Mouse (Mus musculus) C2C12 (cell line): ENCODE results near the gene Sgta.

Experiments used
- CTCF ChIP-seq: IDR thresholded peaks from one replicate; pipeline ENCODE4 v1.5.1; 2011; ENCODE audit not compliant: control insufficient read depth, insufficient read depth, insufficient read length
- MAX ChIP-seq: IDR thresholded peaks from one replicate; pipeline ENCODE4 v1.6.1; 2011; ENCODE audit warnings: mild to moderate bottlenecking, control low read depth
- MYOG ChIP-seq: IDR thresholded peaks from one replicate; pipeline ENCODE4 v1.6.1; 2011; ENCODE audit not compliant: control insufficient read depth, insufficient read length; ENCODE audit errors: extremely low read depth

DNA sequence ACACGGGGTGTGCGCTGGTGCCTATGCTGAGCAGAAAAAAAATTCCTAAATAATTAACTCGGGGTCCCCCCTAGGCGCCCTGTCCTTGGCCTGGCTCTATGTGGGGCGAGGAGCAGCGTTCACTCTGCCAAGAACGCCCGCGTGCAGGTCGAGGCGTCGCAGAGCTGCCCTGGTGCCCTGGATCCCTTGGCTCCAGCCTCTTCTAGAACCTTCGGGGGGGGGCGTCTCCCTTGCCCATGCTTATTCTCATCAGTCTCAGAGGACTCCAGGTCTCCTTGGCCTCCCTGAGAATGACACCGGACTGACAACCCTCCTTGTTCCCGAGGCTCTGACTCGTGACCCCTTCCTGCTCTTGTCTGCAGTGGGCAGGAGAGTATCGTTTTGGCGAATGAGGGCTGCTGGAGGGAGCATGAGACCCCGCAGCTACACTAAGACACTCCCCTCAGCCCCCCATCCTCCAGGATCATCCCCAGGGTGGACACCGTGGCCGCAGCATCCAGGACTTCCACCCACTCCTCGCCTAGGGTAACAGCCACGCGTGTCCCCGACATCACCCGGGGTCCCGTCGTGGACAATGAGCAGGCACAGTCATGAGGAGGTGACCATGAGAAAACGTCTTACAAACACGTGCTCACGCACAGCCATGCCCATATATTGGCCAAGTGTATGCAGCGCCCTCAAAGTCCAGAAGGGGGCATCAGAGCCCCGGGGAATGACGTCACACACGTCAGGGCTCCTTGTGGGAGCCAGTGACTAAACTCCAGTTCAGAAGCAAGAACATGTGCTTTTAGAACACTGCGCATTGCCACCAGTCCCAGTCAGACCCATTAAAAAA lies 60.4 kb downstream of the Sgta start:
- peak; percentile 95 for TF ChIP-seq MAX
- TF ChIP-seq CTCF = peak; percentile 76
- TF ChIP-seq MYOG = no peak
